Mouse (Mus musculus): Measurements from ENCODE around the gene Preb.

DNA sequence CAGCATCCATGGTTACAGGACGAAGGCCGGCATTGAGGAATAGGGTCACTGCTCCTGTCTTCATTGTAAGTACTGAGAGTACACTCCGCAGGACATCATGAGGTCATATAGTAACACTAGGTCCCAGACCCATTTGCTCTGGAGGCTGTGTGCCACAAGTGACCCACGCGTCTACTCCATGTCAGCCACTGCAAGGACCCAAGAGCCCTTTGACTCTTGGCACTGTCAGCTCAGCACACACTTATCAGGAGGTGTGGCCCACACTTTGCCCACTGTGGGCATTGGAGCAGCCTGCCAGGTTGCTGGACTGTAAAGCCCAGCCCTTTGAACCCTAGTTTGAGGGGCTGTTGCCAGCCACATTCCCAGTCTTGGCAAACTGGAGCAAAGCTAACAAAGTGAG lies 34.9 kb downstream of the Preb start:
- TF ChIP-seq CTCF (IDR thresholded peaks at IDR 0.05; ENCODE audit: low read depth) (no peak), EP300 (optimal IDR thresholded peaks at IDR 0.05) (no peak)
